Mouse (Mus musculus): ENCODE measurements at regions not wholly inside any gene's neighbourhood (a gene's known extent, or its start where the extent isn't known, plus 50 kb on each side); places are given as distances from the start of the nearest gene placed in this dataset.
"Not testable (repeated sequence)": the region's sequence is repeated elsewhere in the genome, so short reads cannot be mapped to it uniquely, and the experiment has no call there.

DNA sequence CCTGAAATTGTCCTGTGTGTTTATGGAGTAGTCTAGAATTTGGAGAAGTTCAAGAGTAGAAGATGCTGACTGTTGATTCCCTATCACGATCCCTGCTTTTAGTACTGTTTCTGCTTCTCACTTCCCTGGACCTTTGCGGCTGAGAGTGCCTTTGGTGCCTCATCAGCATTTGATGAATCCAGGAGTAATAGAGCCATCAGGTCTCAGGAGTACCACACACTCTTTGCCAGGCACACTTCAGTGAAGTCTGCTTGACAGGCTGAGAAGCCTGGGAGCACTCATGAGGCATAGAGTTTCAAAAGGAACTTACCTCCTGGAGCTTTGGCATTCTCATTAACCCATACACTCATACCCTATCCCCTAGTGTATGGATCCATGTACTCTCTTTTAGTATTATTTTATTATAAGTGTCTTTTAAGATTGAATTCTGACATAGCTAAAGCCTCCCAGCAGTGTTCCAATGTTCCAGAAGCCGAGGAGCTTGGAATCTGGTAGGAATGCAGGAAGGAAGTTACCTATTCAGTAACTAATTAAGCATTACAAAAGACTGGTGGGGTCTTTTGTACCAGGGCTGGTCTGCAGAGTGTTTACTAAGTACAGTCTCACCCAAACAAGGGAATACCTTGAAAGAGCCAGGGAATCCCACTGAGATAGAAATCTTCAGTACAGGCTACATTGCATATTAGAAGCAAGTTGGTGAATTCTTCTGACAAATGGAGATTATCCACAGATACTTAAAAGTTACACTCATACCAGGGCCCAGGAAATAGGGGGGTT, 139.7 kb downstream of the Tex13c3 start:
- not testable (repeated sequence) for DNase-seq

DNA sequence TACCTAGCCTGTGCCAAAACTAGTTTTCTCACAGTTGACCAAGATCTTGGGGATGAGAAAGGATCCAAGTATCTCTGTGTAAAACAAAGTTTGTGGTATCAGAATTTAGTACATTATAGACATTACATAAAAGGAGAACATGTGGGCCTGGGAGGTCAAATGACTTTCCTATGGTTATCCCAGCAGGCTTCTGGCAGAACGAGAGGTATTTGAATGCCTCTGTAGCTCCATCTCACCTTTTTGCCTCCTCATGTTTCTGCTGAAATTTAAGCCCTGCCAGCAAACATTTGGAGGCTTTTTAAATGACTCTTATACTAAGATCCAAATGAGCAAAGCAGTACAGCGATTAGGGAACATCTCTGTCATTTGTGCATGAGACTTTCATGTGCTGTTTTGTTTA, 167.8 kb downstream of the Tex13c3 start:
- peak in 1 of 2 experiments; percentile 18 for DNase-seq

- peak in 1 of 2 experiments; percentile 1 for DNase-seq
These were observed 169.1 kb downstream of the Tex13c3 start for GRCm38 (mm10) chrX:19311809-19312559.

GRCm38 (mm10) chrX:19311377-19311776, 169.7 kb downstream of the Tex13c3 start:
- DNase-seq: peak in 1 of 2 experiments; percentile 22

GRCm38 (mm10) chrX:19288171-19288570, 192.9 kb downstream of the Tex13c3 start:
- DNase-seq: no peak

- DNase-seq: no peak
These were observed 194.7 kb downstream of the Tex13c3 start for GRCm38 (mm10) chrX:19286431-19286830.

- no peak for DNase-seq
These were observed 195.3 kb downstream of the Tex13c3 start for GRCm38 (mm10) chrX:19285773-19286172.

- no peak for DNase-seq
These were observed 198.0 kb downstream of the Tex13c3 start for GRCm38 (mm10) chrX:19283078-19283477.

DNA sequence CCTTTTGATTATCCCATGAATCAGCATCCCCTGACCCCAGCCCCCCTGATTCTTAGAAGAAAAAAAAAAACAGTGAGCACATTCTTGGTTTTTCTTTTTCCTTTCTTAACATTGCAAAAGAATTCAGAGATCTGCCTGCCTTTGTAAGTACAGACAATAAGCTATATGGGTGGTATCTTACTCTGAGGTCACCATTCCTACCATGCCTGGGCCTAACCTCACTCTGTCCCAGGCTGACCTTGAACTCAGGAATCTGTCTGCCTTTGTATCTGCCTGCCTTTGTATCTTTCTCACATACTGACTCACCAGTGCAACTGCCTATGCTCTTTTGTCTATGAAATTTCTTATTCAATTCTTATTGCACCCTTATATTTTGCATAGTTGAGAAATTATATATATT, 216.9 kb downstream of the Tex13c3 start:
- no peak for DNase-seq

GRCm38 (mm10) chrX:19246777-19247619, 234.1 kb downstream of the Tex13c3 start:
- no peak for DNase-seq

DNA sequence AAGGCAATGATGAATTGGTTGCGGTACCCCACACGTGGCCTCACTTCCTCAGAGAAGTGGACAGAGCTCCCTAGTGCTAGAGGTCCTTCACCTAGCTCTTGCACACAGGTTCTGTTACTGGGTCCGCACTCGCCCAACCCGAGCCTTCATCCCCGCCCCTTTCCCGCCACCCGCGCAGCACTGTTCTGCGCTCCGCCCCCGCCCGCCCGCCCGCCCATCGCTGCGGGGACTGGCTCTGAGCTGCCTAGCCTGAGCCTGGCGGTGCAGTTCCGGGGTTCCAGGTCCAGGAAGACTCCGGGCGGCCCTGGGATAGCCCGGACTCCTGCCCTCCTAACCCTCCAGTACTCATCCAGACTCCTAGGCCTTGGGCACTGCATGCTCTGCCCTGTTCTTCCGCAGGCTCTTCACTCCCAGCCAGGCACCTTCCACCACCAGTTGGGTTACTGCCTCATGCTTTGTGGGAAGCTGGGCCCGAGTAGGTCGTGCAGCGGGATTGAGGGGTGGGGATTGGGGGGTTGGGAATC, 243.3 kb downstream of the Tex13c3 start:
- peak; percentile 36 to 45 for DNase-seq

DNA sequence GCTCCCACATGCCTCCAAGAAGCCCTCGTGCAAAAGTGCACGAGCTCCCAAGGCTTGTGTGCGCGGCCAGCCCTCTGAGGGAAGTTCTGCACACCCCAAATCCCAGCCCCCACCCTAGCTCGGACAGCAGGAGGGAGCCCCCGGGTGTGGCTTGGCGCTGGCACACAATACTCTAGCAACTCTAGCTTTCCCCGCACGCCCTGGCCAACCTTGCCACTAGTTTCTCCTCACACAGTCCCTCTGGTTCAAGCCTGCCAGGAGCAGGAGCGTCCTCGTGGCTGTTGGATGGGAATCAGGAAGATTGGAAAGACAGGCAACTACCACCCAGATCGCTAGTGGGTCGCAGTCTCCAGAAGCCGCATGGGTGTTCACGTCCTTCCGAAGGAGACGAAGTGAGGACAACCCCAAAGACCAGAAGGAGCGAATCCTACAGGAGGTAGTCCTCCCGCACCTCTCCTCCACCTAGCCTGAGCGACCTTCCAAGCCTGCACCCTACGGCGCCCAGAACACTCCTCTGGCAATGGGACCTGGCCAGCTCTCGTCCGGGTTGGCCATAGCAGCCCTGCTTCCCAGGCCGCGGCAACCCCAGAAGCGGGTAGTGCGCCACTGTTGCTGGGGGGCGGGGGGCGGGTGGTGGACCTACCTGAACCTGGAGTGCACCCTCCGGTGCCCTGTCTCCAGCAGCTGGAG, 243.9 kb downstream of the Tex13c3 start:
- DNase-seq: peak; percentile 13 to 33

DNA sequence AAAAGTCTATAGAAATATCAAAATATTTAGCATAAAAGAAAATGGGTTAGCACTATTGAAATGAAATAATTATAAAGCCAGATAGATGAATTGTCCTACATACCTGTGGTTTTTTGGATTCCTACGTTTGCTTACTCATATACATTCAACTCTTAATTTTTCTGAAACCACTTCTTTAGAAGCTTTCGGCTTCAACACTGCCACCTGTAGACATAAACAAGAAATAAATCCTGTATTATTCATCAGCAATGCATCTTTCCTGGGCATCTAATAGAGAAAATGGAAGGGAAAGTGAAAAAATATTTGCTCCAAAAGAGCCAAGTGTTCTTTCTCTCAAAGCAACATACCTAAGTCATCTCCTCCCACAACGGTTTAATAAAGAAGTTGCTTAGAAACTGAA, 245.7 kb downstream of the Tex13c3 start:
- no peak for DNase-seq

DNA sequence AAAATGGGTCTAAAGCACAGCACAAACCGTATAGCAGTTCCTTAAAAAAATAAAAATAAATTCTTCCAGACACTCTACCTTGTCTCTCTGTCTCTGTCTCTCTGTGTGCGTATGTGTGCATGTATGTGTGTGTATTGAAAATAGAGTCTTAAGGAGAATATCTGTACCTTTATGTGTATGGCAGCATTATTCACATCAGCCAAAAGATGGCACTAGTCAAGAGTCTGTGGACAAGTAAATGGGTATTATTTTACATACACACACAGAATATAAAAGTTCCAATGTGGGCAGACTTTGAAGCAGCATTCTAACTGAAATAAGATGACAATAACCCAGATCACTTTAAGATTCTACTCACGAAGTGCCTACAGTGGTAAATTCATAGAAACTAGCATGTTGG, 249.3 kb downstream of the Tex13c3 start:
- DNase-seq: no peak

- no peak for DNase-seq
These were observed 257.8 kb downstream of the Tex13c3 start for GRCm38 (mm10) chrX:19223336-19223735.

DNA sequence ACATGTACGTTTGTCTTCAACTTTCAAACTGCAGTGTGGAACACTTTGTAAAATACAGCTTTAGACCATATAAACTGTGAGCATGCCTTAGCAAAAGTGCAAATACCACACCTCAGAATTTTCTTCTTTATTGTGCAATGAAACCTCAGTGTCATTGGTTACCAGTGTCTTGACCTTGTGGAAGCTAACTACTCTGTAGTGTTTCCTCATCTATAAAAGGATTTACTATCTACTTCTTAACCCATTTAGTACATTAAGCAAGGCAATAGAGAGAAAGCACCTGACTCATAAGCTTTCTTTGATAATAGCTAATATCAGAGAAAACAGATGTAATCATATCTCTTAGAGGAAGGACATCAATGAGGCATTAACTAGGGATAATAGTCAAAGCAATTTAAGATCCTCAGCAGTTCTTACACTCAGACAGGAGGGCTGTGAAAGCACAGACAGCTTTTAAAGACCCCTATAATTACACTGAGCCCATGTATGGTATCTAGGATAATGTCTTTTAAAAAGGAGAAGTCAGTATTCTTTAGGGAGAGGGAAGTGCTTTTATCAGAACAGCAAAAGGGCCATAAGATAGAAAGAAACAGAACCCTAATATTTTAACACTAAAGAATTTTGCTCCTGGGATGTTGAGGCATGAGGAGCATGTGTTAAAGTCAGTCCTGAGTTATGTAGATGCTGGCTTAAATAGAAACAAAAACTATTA, 260.2 kb downstream of the Tex13c3 start:
- DNase-seq: no peak

DNA sequence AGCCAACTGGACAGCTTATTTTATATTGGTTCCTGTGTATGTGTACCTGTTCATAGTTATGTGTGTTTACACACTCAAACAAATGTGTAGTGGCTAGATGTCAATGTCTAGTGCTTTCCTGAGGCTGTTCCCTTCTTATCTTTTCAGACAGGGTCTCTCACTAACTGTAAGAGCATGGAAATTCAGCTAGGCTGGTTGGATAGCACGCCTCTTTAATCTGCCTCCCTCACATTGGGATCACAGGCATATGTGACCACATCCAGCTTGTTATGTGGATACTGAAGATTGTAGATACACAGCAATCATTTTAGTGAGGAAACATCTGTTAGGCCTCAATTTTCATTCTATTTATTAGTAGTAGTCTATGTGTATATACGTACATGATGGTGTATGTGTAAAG, 261.4 kb downstream of the Tex13c3 start:
- no peak for DNase-seq

- DNase-seq: no peak
These were observed 261.8 kb downstream of the Tex13c3 start for GRCm38 (mm10) chrX:19219301-19219700.

- no peak for DNase-seq
These were observed 274.7 kb downstream of the Tex13c3 start for GRCm38 (mm10) chrX:19206420-19206819.

DNA sequence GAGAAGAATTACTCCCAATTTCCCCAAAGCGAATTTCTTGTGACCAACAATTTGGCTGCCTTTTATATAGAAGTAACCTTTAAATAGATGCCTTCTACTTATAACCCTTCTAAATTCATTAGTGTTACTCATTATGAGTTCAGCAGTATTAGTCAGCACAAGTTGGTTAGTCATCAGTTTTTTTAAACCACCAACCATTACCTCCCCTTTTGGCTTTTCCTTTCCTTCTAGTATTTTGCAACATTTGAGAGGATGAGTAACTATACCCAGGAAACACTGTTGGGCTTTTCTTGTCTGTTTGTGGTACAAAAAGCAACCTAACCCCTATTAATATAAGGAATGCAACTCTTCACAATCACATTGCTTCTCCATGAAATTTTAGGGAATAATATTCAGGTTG, 278.6 kb downstream of the Tex13c3 start:
- no peak for DNase-seq

DNA sequence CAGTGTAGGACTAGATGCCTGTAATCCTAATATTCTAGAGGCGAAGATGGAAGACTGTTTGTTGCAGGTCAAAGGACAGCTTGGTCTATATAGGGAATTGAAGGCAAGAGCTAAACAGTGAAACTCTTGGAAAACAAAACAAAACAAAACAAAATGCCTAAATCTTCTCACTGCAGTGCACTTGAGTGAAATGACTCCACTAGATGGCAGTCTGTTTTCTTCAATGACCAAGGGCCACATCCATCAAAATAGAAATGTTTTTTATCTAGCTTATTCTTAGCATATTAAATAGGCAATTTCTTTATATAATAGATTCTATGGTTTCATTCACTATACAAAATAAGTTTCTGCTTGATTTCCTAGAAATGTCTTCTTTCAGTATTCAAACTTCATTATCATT, 279.7 kb downstream of the Tex13c3 start:
- DNase-seq: no peak

- no peak for DNase-seq
These were observed 281.6 kb downstream of the Tex13c3 start for GRCm38 (mm10) chrX:19199531-19199930.
